Mouse (Mus musculus) embryonic fibroblast, embryonic 13.5 days (primary cell): ENCODE data around the gene Lbp. TPM values are rescaled to one million over a fixed set of nuclear protein-coding genes. Genes with fewer than 3 reads are reported as not detected.
A peak's percentile ranks its signal among the peaks of the same experiment; 100 is the strongest.

Experiments
- H3K27ac ChIP-seq: 2 replicates; pipeline ENCODE4 v1.5.1; 2012; ENCODE audit warnings: low read length, control low read depth, inconsistent platforms; ENCODE audit not compliant: insufficient read depth
- H3K4me1 ChIP-seq: 2 replicates; pipeline ENCODE4 v1.6.1; 2011; ENCODE audit warnings: low read length; ENCODE audit not compliant: control insufficient read depth, insufficient read depth
- H3K4me3 ChIP-seq: 2 replicates; pipeline ENCODE4 v1.5.1; 2011; ENCODE audit warnings: mild to moderate bottlenecking, control low read depth, low read length; ENCODE audit not compliant: insufficient read depth
- CTCF ChIP-seq: IDR thresholded peaks from 2 replicates; pipeline ENCODE4 v1.5.1; 2011; ENCODE audit warnings: mild to moderate bottlenecking, control low read depth, low read length, moderate library complexity, borderline replicate concordance; ENCODE audit not compliant: insufficient read depth
- POLR2A ChIP-seq: IDR thresholded peaks from 2 replicates; pipeline ENCODE4 v1.6.1; 2011; ENCODE audit warnings: low read depth, mild to moderate bottlenecking, control low read depth, low read length, moderate library complexity
- polyA plus RNA-seq: library from polyadenylated mRNA; stranded (reverse); fragments of >200 nt; gene quantifications from 2 replicates; pipeline ENCODE4 v1.2.4, GENCODE M21; 2011; ENCODE audit warnings: low read depth; ENCODE audit not compliant: missing spikeins, insufficient read length

Gene Lbp
- polyA plus RNA-seq, 1 experiment, result 2.7 TPM

GRCm38 (mm10) chr2:158299731-158300130 lies 6.6 kb upstream of the Lbp start:
- H3K27ac ChIP-seq, result no peak overlapping the region
- TF ChIP-seq CTCF (no peak), POLR2A (no peak)
- no peaks in the 10 kb centered on the region for H3K4me1 ChIP-seq
- no peak overlapping the region for H3K4me3 ChIP-seq

- Histone ChIP-seq H3K4me1 (no peaks in the 10 kb centered on the region), H3K4me3 (no peak overlapping the region), H3K27ac (no peak overlapping the region)
- TF ChIP-seq POLR2A, result no peak
- no peak for TF ChIP-seq CTCF
These were observed 3.5 kb upstream of the Lbp start for GRCm38 (mm10) chr2:158302807-158303206.

- no peaks in the 10 kb centered on the region for H3K4me1 ChIP-seq
These were observed 380 bp downstream of the Lbp start for GRCm38 (mm10) chr2:158306696-158307049.

GRCm38 (mm10) chr2:158308276-158308675 lies 2.0 kb downstream of the Lbp start:
- no peak overlapping the region for H3K4me3 ChIP-seq
- TF ChIP-seq CTCF, result no peak
- no peak for TF ChIP-seq POLR2A
- no peaks in the 10 kb centered on the region for H3K4me1 ChIP-seq
- H3K27ac ChIP-seq, result no peak overlapping the region

More at GRCm38 (mm10) chr2:158306696-158307049, 380 bp downstream of the Lbp start:
- H3K4me3 ChIP-seq, result no peak overlapping the region
- TF ChIP-seq CTCF, result no peak
- no peak for TF ChIP-seq POLR2A
- H3K27ac ChIP-seq, result no peak overlapping the region

- no peaks in the 10 kb centered on the region for H3K4me1 ChIP-seq
- no peak overlapping the region for H3K4me3 ChIP-seq
- TF ChIP-seq CTCF (no peak), POLR2A (no peak)
- H3K27ac ChIP-seq, result no peak overlapping the region
These were observed 6.8 kb downstream of the Lbp start for GRCm38 (mm10) chr2:158313089-158313488.

GRCm38 (mm10) chr2:158316371-158316770 lies 10.1 kb downstream of the Lbp start:
- no peak overlapping the region for H3K4me3 ChIP-seq
- TF ChIP-seq CTCF (0 out of 2 replicates have a peak, but pooled peaks have one; percentile 5), POLR2A (no peak)
- no peak overlapping the region for H3K27ac ChIP-seq
- H3K4me1 ChIP-seq, result no peaks in the 10 kb centered on the region

- Histone ChIP-seq H3K27ac (no peak overlapping the region), H3K4me1 (no peaks in the 10 kb centered on the region), H3K4me3 (no peak overlapping the region)
- TF ChIP-seq POLR2A (no peak), CTCF (no peak)
These were observed 10.7 kb downstream of the Lbp start for GRCm38 (mm10) chr2:158317026-158317425.

DNA sequence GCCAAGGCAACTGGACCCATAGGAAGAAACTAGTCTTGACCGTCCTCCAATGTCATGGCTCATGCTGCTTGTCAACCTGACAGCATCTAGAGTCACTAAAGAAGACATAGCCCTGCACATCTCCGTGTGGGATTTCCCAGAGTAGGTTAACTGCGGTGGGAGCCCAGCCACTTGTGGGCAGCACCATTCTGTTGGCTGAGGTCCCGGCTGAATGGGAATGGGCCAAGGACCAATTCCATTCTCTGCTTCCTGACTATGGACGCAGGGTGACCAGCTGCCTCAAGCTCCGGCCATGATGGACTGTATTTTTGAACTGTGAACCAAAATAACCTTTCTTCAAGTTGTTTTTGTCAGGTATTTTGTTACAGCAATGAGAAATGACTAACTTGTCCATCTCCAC lies 15.3 kb downstream of the Lbp start:
- no peak overlapping the region for H3K27ac ChIP-seq
- H3K4me1 ChIP-seq, result no peaks in the 10 kb centered on the region
- TF ChIP-seq POLR2A (no peak), CTCF (no peak)
- H3K4me3 ChIP-seq, result no peak overlapping the region

GRCm38 (mm10) chr2:158322845-158323244 lies 16.6 kb downstream of the Lbp start:
- TF ChIP-seq CTCF (no peak), POLR2A (no peak)
- Histone ChIP-seq H3K27ac (no peak overlapping the region), H3K4me3 (no peak overlapping the region), H3K4me1 (no peaks in the 10 kb centered on the region)

DNA sequence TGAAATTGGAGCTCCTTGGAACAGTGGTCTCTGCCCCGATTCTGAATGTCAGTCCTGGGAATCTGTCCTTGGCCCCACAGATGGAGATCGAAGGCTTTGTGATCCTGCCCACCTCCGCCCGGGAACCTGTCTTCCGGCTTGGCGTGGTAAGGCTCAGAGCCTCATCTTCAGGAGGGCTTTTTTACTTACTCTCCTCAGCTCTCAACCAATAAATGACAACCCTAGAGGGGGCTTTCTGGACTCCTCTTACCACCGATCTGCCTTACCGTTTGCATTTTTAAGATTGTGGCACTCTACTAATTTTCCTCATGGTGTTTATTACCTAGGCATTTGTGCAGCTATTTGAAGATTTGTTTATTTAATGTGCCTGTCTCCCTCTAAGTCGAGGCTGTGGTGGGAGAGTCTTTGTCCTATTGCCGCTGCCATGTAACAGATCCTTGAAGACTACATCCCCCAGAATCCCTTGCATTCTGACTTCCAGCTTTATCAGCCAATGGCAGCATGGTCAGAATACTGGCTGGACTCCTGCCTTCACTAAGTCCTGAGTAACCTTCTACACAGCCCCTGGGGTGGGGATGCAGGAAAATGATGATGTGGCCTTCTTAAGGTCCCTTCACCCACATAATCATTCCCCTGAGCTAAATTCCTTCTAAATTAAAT lies 18.4 kb downstream of the Lbp start:
- TF ChIP-seq CTCF, result no peak
- TF ChIP-seq POLR2A, result no peak
- Histone ChIP-seq H3K4me1 (no peaks in the 10 kb centered on the region), H3K27ac (no peak overlapping the region), H3K4me3 (no peak overlapping the region)

- TF ChIP-seq POLR2A, result no peak
- no peak for TF ChIP-seq CTCF
- H3K27ac ChIP-seq, result no peak overlapping the region
- no peaks in the 10 kb centered on the region for H3K4me1 ChIP-seq
- H3K4me3 ChIP-seq, result no peak overlapping the region
These were observed 19.3 kb downstream of the Lbp start for GRCm38 (mm10) chr2:158325609-158326008.
